Mouse (Mus musculus) stomach, postnatal 0 days (tissue): ENCODE results near the gene Ccdc148. TPM values are rescaled to one million over a fixed set of nuclear protein-coding genes. Genes with fewer than 3 reads are reported as not detected.

Experiments
- ATAC-seq: fragments of 200-750 bp; cut with Nextera tagmentation; 2 replicates; pipeline ENCODE4 v1.8.0; 2017; ENCODE audit not compliant: low FRiP score, low TSS enrichment
- DNase-seq: peaks from one replicate; pipeline ENCODE4 v3.0.0-alpha.2; 2016; ENCODE audit warnings: low spot score
- H3K27ac ChIP-seq: fragments of 300-500 bp; sonication (generic); replicated peaks from 2 replicates; pipeline ENCODE4 v1.5.1; 2014; ENCODE audit warnings: mild to moderate bottlenecking, control low read depth
- H3K27me3 ChIP-seq: fragments of 300-500 bp; sonication (generic); 2 replicates; pipeline ENCODE4 v1.6.1; 2014; ENCODE audit warnings: low read length; ENCODE audit not compliant: control insufficient read depth, insufficient read depth
- H3K36me3 ChIP-seq: fragments of 300-500 bp; sonication (generic); 2 replicates; pipeline ENCODE4 v1.6.1; 2014; ENCODE audit warnings: low read length, mixed read lengths; ENCODE audit not compliant: control insufficient read depth, insufficient read depth
- H3K4me1 ChIP-seq: fragments of 300-500 bp; sonication (generic); replicated peaks from 2 replicates; pipeline ENCODE4 v1.6.1; 2014; ENCODE audit warnings: antibody characterized with exemption; ENCODE audit not compliant: control insufficient read depth, insufficient read depth
- H3K4me2 ChIP-seq: fragments of 300-500 bp; sonication (generic); replicated peaks from 2 replicates; pipeline ENCODE4 v1.6.1; 2014; ENCODE audit warnings: low read depth, mild to moderate bottlenecking, control low read depth, moderate library complexity
- H3K4me3 ChIP-seq: fragments of 300-500 bp; sonication (generic); 2 replicates; pipeline ENCODE4 v1.5.1; 2014; ENCODE audit warnings: low read depth, low read length, control low read depth
- H3K9ac ChIP-seq: fragments of 300-500 bp; sonication (generic); 2 replicates; pipeline ENCODE4 v1.6.1; 2014; ENCODE audit warnings: mild to moderate bottlenecking, low read length, control low read depth, mixed read lengths
- H3K9me3 ChIP-seq: fragments of 300-500 bp; sonication (generic); 2 replicates; pipeline ENCODE4 v1.6.1; 2016; ENCODE audit warnings: low read length; ENCODE audit not compliant: control insufficient read depth
- CTCF ChIP-seq: IDR thresholded peaks from 2 replicates; pipeline ENCODE4 v1.5.1; 2016; ENCODE audit warnings: antibody characterized with exemption, low read depth, mild to moderate bottlenecking, moderate library complexity
- EP300 ChIP-seq: optimal IDR thresholded peaks from 2 replicates; pipeline ENCODE3; 2016; ENCODE audit warnings: antibody characterized with exemption
- WGBS: fragments of 180-500 bp; shearing (Covaris S2); extraction: QIAGEN DNeasy Blood & Tissue Kit; methylation state at CpG from one replicate; pipeline ENCODE4 v1.1.7; 2014; 5-methylcytosine and 5-hydroxymethylcytosine counted together
- polyA plus RNA-seq: library from polyadenylated mRNA; unstranded; fragments of >200 nt; fragmentation: Nextera tagmentation; extraction: Ambion mirVana; gene quantifications from 2 replicates; pipeline ENCODE4 v1.2.1, GENCODE M21; 2015

Ccdc148 gene
- polyA plus RNA-seq, 1 experiment from 2014 or later, result 0.47 TPM

- Histone ChIP-seq H3K36me3 (no peaks in the 10 kb centered on the region), H3K4me2 (no peak overlapping the region), H3K27ac (no peak overlapping the region), H3K9ac (no peak overlapping the region), H3K27me3 (no peaks in the 10 kb centered on the region), H3K4me1 (no peaks in the 10 kb centered on the region), H3K4me3 (no peak overlapping the region), H3K9me3 (no peaks in the 10 kb centered on the region)
- no peak for ATAC-seq
- 51% methylated on average over 2 of the region's 2 CpGs for WGBS
- DNase-seq, result no peak
- TF ChIP-seq CTCF (no peak), EP300 (no peak)
Measured at GRCm38 (mm10) chr2:59158117-59158516, 2.4 kb downstream of the Ccdc148 start.

GRCm38 (mm10) chr2:59155428-59155827, 5.1 kb downstream of the Ccdc148 start:
- no peak for TF ChIP-seq EP300
- TF ChIP-seq CTCF, result no peak
- H3K27me3 ChIP-seq, result no peaks in the 10 kb centered on the region
- H3K36me3 ChIP-seq, result no peaks in the 10 kb centered on the region
- H3K9ac ChIP-seq, result no peak overlapping the region
- no peak overlapping the region for H3K4me2 ChIP-seq
- DNase-seq (no peak), ATAC-seq (no peak)
- no peaks in the 10 kb centered on the region for H3K9me3 ChIP-seq
- H3K27ac ChIP-seq, result no peak overlapping the region
- no peak overlapping the region for H3K4me3 ChIP-seq
- no peaks in the 10 kb centered on the region for H3K4me1 ChIP-seq

GRCm38 (mm10) chr2:59131044-59131443, 29.4 kb downstream of the Ccdc148 start:
- DNase-seq, result no peak
- ATAC-seq, result no peak

GRCm38 (mm10) chr2:59129821-59130220, 30.7 kb downstream of the Ccdc148 start:
- Histone ChIP-seq H3K9me3 (no peaks in the 10 kb centered on the region), H3K4me1 (no peaks in the 10 kb centered on the region), H3K9ac (no peak overlapping the region), H3K36me3 (no peaks in the 10 kb centered on the region), H3K4me3 (no peak overlapping the region), H3K4me2 (no peak overlapping the region), H3K27me3 (no peaks in the 10 kb centered on the region), H3K27ac (no peak overlapping the region)
- ATAC-seq (no peak), DNase-seq (no peak)
- WGBS, result 66% methylated on average over 8 of the region's 8 CpGs
- no peak for TF ChIP-seq CTCF
- TF ChIP-seq EP300, result no peak

More at GRCm38 (mm10) chr2:59131044-59131443, 29.4 kb downstream of the Ccdc148 start:
- H3K4me1 ChIP-seq, result no peaks in the 10 kb centered on the region
- no peaks in the 10 kb centered on the region for H3K36me3 ChIP-seq
- no peak overlapping the region for H3K27ac ChIP-seq
- H3K4me3 ChIP-seq, result no peak overlapping the region
- no peaks in the 10 kb centered on the region for H3K9me3 ChIP-seq
- no peak overlapping the region for H3K4me2 ChIP-seq
- TF ChIP-seq CTCF (no peak), EP300 (no peak)
- H3K27me3 ChIP-seq, result no peaks in the 10 kb centered on the region
- no peak overlapping the region for H3K9ac ChIP-seq
- 58% methylated on average over 8 of the region's 8 CpGs for WGBS

- no peak for TF ChIP-seq EP300
- no peak for TF ChIP-seq CTCF
- H3K27me3 ChIP-seq, result no peaks in the 10 kb centered on the region
- no peaks in the 10 kb centered on the region for H3K4me1 ChIP-seq
- no peaks in the 10 kb centered on the region for H3K36me3 ChIP-seq
- no peak overlapping the region for H3K4me3 ChIP-seq
- ATAC-seq (no peak), DNase-seq (no peak)
- H3K9me3 ChIP-seq, result no peaks in the 10 kb centered on the region
- WGBS, result 77% methylated on average over 7 of the region's 7 CpGs
- no peak overlapping the region for H3K27ac ChIP-seq
- no peak overlapping the region for H3K4me2 ChIP-seq
- no peak overlapping the region for H3K9ac ChIP-seq
Measured at GRCm38 (mm10) chr2:59129023-59129422, 31.5 kb downstream of the Ccdc148 start.

GRCm38 (mm10) chr2:59055615-59056145, 104.8 kb downstream of the Ccdc148 start:
- Histone ChIP-seq H3K9me3 (no peaks in the 10 kb centered on the region), H3K36me3 (no peaks in the 10 kb centered on the region), H3K9ac (no peak overlapping the region), H3K4me3 (no peak overlapping the region), H3K4me1 (no peaks in the 10 kb centered on the region), H3K27me3 (no peaks in the 10 kb centered on the region), H3K27ac (no peak overlapping the region), H3K4me2 (no peak overlapping the region)
- DNase-seq (no peak), ATAC-seq (no peak)
- TF ChIP-seq CTCF (no peak), EP300 (no peak)
- WGBS, result 71% methylated on average over 5 of the region's 5 CpGs
